In the genomic region with DNA sequence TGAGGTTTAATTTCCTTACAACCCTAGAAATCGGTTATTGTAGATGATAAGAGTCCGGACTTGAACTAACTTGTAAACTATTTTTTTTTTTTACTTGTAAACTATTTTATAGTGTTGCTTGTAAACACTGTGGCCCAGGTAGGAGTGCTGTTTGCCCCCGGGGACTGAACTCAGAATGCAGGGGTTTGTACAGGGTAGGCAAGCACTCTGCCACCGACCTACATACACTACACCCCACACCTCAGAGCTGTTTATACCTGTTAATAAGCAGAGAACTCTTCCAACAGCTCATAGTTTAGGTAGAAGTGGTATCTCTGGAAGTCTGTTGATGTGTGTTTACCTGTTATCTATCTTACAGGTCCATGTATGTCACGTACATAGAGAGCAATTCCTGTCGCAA, we compare ENCODE assay signal across 7 mouse cellular contexts. TPM values are rescaled to one million over a fixed set of nuclear protein-coding genes. Genes with fewer than 3 reads are reported as not detected.
DNase-seq lines count a peak whose midpoint lies in the region; ATAC-seq and TF ChIP-seq lines count a peak whose summit lies in the region.

No protein-coding gene starts in this region.

- peak overlapping the region; percentile 80 for H3K4me2 ChIP-seq in lung, embryonic 14.5 days
- peak overlapping the region; percentile 86 for H3K4me2 ChIP-seq in forebrain, embryonic 13.5 days
- H3K4me2 ChIP-seq in limb, embryonic 14.5 days (replicated peaks; ENCODE audit: low read depth, low read length, severe bottlenecking), result peak overlapping the region; percentile 84
- peak overlapping the region; percentile 87 for H3K4me2 ChIP-seq in stomach, embryonic 15.5 days

- no peaks in the 10 kb centered on the region for H3K27me3 ChIP-seq in lung, embryonic 14.5 days (ENCODE audit: insufficient read depth, low read length)
- H3K27me3 ChIP-seq in forebrain, embryonic 13.5 days, result no peaks in the 10 kb centered on the region
- no peaks in the 10 kb centered on the region for H3K27me3 ChIP-seq in limb, embryonic 14.5 days (ENCODE audit: control insufficient read depth, insufficient read depth, low read length)
- H3K27me3 ChIP-seq in stomach, embryonic 15.5 days (replicated peaks), result no peaks in the 10 kb centered on the region

- WGBS in lung, embryonic 14.5 days, result 29% methylated on average over 6 of the region's 6 CpGs
- WGBS in forebrain, embryonic 13.5 days, result 55% methylated on average over 6 of the region's 6 CpGs
- WGBS in limb, embryonic 14.5 days, result 34% methylated on average over 6 of the region's 6 CpGs
- 38% methylated on average over 6 of the region's 6 CpGs for WGBS in stomach, embryonic 15.5 days

- H3K9ac ChIP-seq in lung, embryonic 14.5 days, result peak overlapping the region; percentile 67
- peak overlapping the region; percentile 65; the same call in 1 of the 2 replicates for H3K9ac ChIP-seq in forebrain, embryonic 13.5 days
- peak overlapping the region; percentile 69 for H3K9ac ChIP-seq in limb, embryonic 14.5 days (ENCODE audit: low read depth, low read length, severe bottlenecking)
- H3K9ac ChIP-seq in stomach, embryonic 15.5 days, result no peak overlapping the region; the same call in 1 of the 2 replicates

- 0 out of 2 replicates have a peak, but pooled peaks cover 7% of the 10 kb centered on the region for H3K4me1 ChIP-seq in lung, embryonic 14.5 days (ENCODE audit: insufficient read depth)
- H3K4me1 ChIP-seq in forebrain, embryonic 13.5 days, result peaks cover 30% of the 10 kb centered on the region
- peaks cover 18% of the 10 kb centered on the region for H3K4me1 ChIP-seq in limb, embryonic 14.5 days (ENCODE audit: control insufficient read depth, insufficient read depth, low read length)
- H3K4me1 ChIP-seq in stomach, embryonic 15.5 days, result peaks cover 21% of the 10 kb centered on the region; the same call in 1 of the 2 replicates

- no peak for ATAC-seq in lung, embryonic 14.5 days (ENCODE audit: insufficient read depth)
- ATAC-seq in forebrain, embryonic 13.5 days, result no peak
- ATAC-seq in limb, embryonic 14.5 days (ENCODE audit: low FRiP score, low read depth), result no peak
- ATAC-seq in stomach, embryonic 15.5 days (ENCODE audit: insufficient read depth, low FRiP score, low read depth), result no peak

- H3K36me3 ChIP-seq in lung, embryonic 14.5 days (ENCODE audit: insufficient read depth), result no peaks in the 10 kb centered on the region
- no peaks in the 10 kb centered on the region for H3K36me3 ChIP-seq in forebrain, embryonic 13.5 days (ENCODE audit: poor library complexity, severe bottlenecking)
- H3K36me3 ChIP-seq in limb, embryonic 14.5 days (ENCODE audit: control insufficient read depth, insufficient read depth, low read length), result no peaks in the 10 kb centered on the region
- H3K36me3 ChIP-seq in stomach, embryonic 15.5 days, result no peaks in the 10 kb centered on the region

- no peaks in the 10 kb centered on the region for H3K9me3 ChIP-seq in lung, embryonic 14.5 days (ENCODE audit: low read depth, low read length)
- H3K9me3 ChIP-seq in forebrain, embryonic 13.5 days (replicated peaks), result no peaks in the 10 kb centered on the region
- H3K9me3 ChIP-seq in limb, embryonic 14.5 days (ENCODE audit: control insufficient read depth, low read length), result no peaks in the 10 kb centered on the region
- H3K9me3 ChIP-seq in stomach, embryonic 15.5 days, result no peaks in the 10 kb centered on the region

- no peak for DNase-seq in lung, embryonic 14.5 days
- DNase-seq in lung, adult 18-20 months, result no peak
- DNase-seq in limb, embryonic 14.5 days (ENCODE audit: low spot score), result no peak
- DNase-seq in left cerebral cortex, adult 9 months (ENCODE audit: low spot score in 2 of 2), result no peak
- no peak for DNase-seq in gastrocnemius, postnatal 10 days

- TF ChIP-seq CTCF in lung, embryonic 14.5 days (IDR thresholded peaks at IDR 0.05; ENCODE audit: low read depth), result no peak

- no peak overlapping the region for H3K27ac ChIP-seq in lung, embryonic 14.5 days (ENCODE audit: low read depth)
- H3K27ac ChIP-seq in forebrain, embryonic 13.5 days, result no peak overlapping the region
- no peak overlapping the region for H3K27ac ChIP-seq in limb, embryonic 14.5 days (replicated peaks; ENCODE audit: low read depth, low read length)
- H3K27ac ChIP-seq in stomach, embryonic 15.5 days, result no peak overlapping the region

- no peak for TF ChIP-seq POLR2A in limb, embryonic 14.5 days (IDR thresholded peaks at IDR 0.05; ENCODE audit: borderline replicate concordance, extremely low read depth, insufficient read depth, insufficient read length)

- peak overlapping the region; percentile 61 for H3K4me3 ChIP-seq in lung, embryonic 14.5 days (ENCODE audit: low read depth, low read length)
- peak overlapping the region; percentile 86 for H3K4me3 ChIP-seq in forebrain, embryonic 13.5 days
- H3K4me3 ChIP-seq in limb, embryonic 14.5 days (replicated peaks; ENCODE audit: low read length), result peak overlapping the region; percentile 77
- H3K4me3 ChIP-seq in stomach, embryonic 15.5 days (replicated peaks), result peak overlapping the region; percentile 79

RNA-seq across cellular contexts. Expression of a gene that starts 0.8 kb away (rescaled TPM):
- polyA plus RNA-seq in lung, embryonic 14.5 days (2014; fragmentation: Nextera tagmentation; extraction: Ambion mirVana), result 22.2 and 24.9 TPM in 2 replicates
- 12.4 and 13.2 TPM in 2 replicates for polyA plus RNA-seq in forebrain, embryonic 13.5 days (2015; fragmentation: Nextera tagmentation; extraction: Ambion mirVana)
- 26.4 and 26.7 TPM in 2 replicates for polyA plus RNA-seq in limb, embryonic 14.5 days (2012; rRNA removed)
- 21.2 and 22.0 TPM in 2 replicates for polyA plus RNA-seq in limb, embryonic 14.5 days (2014; fragmentation: Nextera tagmentation; extraction: Ambion mirVana)
- 21.9 and 23.8 TPM in 2 replicates for polyA plus RNA-seq in stomach, embryonic 15.5 days (2015; fragmentation: Nextera tagmentation; extraction: Ambion mirVana)
- 1 to 10 TPM; 5.5 to 7.3 TPM for total RNA-seq in gastrocnemius, postnatal 10 days (2021)

RNA-seq across cellular contexts. Expression of a gene that starts 1.0 kb away (rescaled TPM):
- polyA plus RNA-seq in lung, embryonic 14.5 days (2014; fragmentation: Nextera tagmentation; extraction: Ambion mirVana), result 78.6 and 85.4 TPM in 2 replicates
- polyA plus RNA-seq in forebrain, embryonic 13.5 days (2015; fragmentation: Nextera tagmentation; extraction: Ambion mirVana), result 233 and 245 TPM in 2 replicates
- polyA plus RNA-seq in limb, embryonic 14.5 days (2012; rRNA removed), result 93.0 and 120 TPM in 2 replicates
- 87.2 and 97.8 TPM in 2 replicates for polyA plus RNA-seq in limb, embryonic 14.5 days (2014; fragmentation: Nextera tagmentation; extraction: Ambion mirVana)
- polyA plus RNA-seq in stomach, embryonic 15.5 days (2015; fragmentation: Nextera tagmentation; extraction: Ambion mirVana), result 98.2 and 103 TPM in 2 replicates
- total RNA-seq in gastrocnemius, postnatal 10 days (2021), result 10 to 100 TPM; 48.9 to 50.5 TPM

RNA-seq across cellular contexts. Expression of a gene that starts 24.9 kb away (rescaled TPM):
- 40.8 and 43.1 TPM in 2 replicates for polyA plus RNA-seq in lung, embryonic 14.5 days (2014; fragmentation: Nextera tagmentation; extraction: Ambion mirVana)
- 33.1 and 36.5 TPM in 2 replicates for polyA plus RNA-seq in forebrain, embryonic 13.5 days (2015; fragmentation: Nextera tagmentation; extraction: Ambion mirVana)
- polyA plus RNA-seq in limb, embryonic 14.5 days (2012; rRNA removed), result 44.0 and 54.1 TPM in 2 replicates
- polyA plus RNA-seq in limb, embryonic 14.5 days (2014; fragmentation: Nextera tagmentation; extraction: Ambion mirVana), result 42.6 and 43.8 TPM in 2 replicates
- 40.4 and 42.8 TPM in 2 replicates for polyA plus RNA-seq in stomach, embryonic 15.5 days (2015; fragmentation: Nextera tagmentation; extraction: Ambion mirVana)
- 10 to 100 TPM; 38.3 to 41.6 TPM for total RNA-seq in gastrocnemius, postnatal 10 days (2021)
